Mouse (Mus musculus) activated CD4-positive, CD25-positive, alpha-beta regulatory T cell (primary cell): ENCODE data around the gene Gm8232. TPM values are rescaled to one million over a fixed set of nuclear protein-coding genes. Genes with fewer than 3 reads are reported as not detected.

ENCODE experiments used
- polyA plus RNA-seq, 2 experiments: library from polyadenylated mRNA; unstranded; fragments of 100-300 nt; shearing (Covaris generic); gene quantifications; one replicate each; pipeline ENCODE4 v1.2.1; 2017

Gm8232 gene
- polyA plus RNA-seq, result under 1 TPM in 1 of 2 experiments, not detected in 1; 0.29 TPM

DNA sequence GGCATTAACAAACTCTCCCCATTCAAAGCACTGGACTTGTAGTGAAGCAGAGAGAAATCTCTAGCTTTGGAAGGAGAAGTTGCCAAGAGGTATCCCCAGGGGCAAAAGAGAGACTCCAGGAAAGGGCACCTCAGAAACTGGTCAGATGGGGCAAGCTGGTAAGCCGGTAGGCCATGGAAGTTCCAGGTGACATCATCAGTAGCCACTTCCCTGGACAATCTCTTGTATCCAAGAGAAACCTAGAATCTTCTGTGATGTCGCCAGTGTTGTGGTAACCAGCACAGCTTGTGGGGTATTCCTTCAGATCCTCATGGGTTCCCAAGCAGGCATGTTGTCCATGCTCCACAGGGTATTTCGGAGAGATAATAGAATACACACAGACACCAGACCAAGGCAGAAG, at the start of gene Gm8232:
Gm8232 (plus strand) TSS at position 301 of the 400 bp plus-strand sequence.

DNA sequence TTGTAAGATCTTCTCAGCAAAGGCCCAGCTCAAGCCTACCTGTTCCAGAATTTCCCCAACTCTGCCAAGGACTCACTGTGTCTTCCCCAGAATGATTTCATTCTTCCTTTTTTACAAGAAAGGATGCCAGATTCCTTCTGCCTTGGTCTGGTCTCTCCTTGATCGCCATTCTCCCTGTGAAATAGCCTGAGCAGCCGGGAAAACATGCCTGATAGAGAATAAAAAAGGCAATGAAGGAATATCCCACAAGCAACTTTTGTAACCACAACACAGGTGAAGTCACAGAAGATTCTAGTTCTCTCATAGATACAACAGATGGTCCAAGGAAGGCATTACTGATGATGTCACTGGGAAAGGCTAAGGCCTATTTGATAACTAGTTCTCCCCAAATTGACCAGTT, 22.8 kb upstream of the Gm8232 start, which contains the start of gene Gm3371:
Gm3371 (minus strand) TSS at position 101 of the 400 bp plus-strand sequence.

Other genes with a start within 250 kb of the Gm8232 start
- gene Gm8212, start 236.0 kb upstream of the Gm8232 start, polyA plus RNA-seq, result not detected
- gene 4930503E14Rik, start 220.4 kb upstream of the Gm8232 start, polyA plus RNA-seq, result under 1 TPM in 1 of 2 experiments, not detected in 1; 0.44 TPM
- gene Gm8220, start 148.1 kb upstream of the Gm8232 start, polyA plus RNA-seq, result not detected
- gene Gm5930, start 95.1 kb upstream of the Gm8232 start, polyA plus RNA-seq, result not detected
- gene Gm8229, start 68.3 kb upstream of the Gm8232 start, polyA plus RNA-seq, result not detected
- not detected for gene Gm3371, start 22.9 kb upstream of the Gm8232 start, polyA plus RNA-seq
- gene BC061237, start 58.8 kb downstream of the Gm8232 start, polyA plus RNA-seq, result under 1 TPM in 1 of 2 experiments, not detected in 1; 0.15 TPM
- gene Gm17093, start 84.6 kb downstream of the Gm8232 start, polyA plus RNA-seq, result not detected
- gene Gm8247, start 149.5 kb downstream of the Gm8232 start, polyA plus RNA-seq, result not detected
- not detected for gene Gm5624, start 194.3 kb downstream of the Gm8232 start, polyA plus RNA-seq